Mouse (Mus musculus) lung, adult 2 months (tissue): ENCODE data around the gene Zscan5b. TPM values are rescaled to one million over a fixed set of nuclear protein-coding genes. Genes with fewer than 3 reads are reported as not detected.
A peak's percentile ranks its signal among the peaks of the same experiment; 100 is the strongest.
"Not testable (repeated sequence)": the region's sequence is repeated elsewhere in the genome, so short reads cannot be mapped to it uniquely, and the experiment has no call there.

Source experiments
- DNase-seq: peaks from one replicate; pipeline ENCODE4 v3.0.0; 2022
- H3K4me1 ChIP-seq: fragments of 200-500 bp; 2 replicates; pipeline ENCODE4 v1.6.1; 2011; ENCODE audit warnings: low read length; ENCODE audit not compliant: control insufficient read depth, insufficient read depth
- H3K4me3 ChIP-seq: fragments of 200-500 bp; replicated peaks from 2 replicates; pipeline ENCODE3; 2011; ENCODE audit warnings: low read depth, mild to moderate bottlenecking, control low read depth, low read length; ENCODE audit errors: extremely low read depth
- CTCF ChIP-seq: fragments of 200-500 bp; IDR thresholded peaks from 2 replicates; pipeline ENCODE4 v1.5.1; 2011; ENCODE audit warnings: mild to moderate bottlenecking, low read length, control low read depth; ENCODE audit not compliant: insufficient read depth
- POLR2A ChIP-seq: fragments of 200-500 bp; IDR thresholded peaks from 2 replicates; pipeline ENCODE4 v1.6.1; 2011; ENCODE audit warnings: low read depth, mild to moderate bottlenecking, control low read depth, low read length, borderline replicate concordance; ENCODE audit errors: extremely low read depth
- WGBS: fragments of 180-500 bp; shearing (Covaris S2); methylation state at CpG from one replicate; pipeline ENCODE4 v1.1.7; 2018; 5-methylcytosine and 5-hydroxymethylcytosine counted together
- polyA plus RNA-seq: library from polyadenylated mRNA; depleted of rRNA; stranded (reverse); fragments of >200 nt; gene quantifications from 2 replicates; pipeline ENCODE4 v1.2.3, GENCODE M21; 2012

Gene Zscan5b
- polyA plus RNA-seq, 1 experiment, result not detected

- TF ChIP-seq POLR2A (no peak), CTCF (peak; percentile 60)
- 29% methylated on average over 3 of the region's 3 CpGs for WGBS
- peak; percentile 76 for DNase-seq
- H3K4me1 ChIP-seq, result no peaks in the 10 kb centered on the region
- H3K4me3 ChIP-seq, result no peak overlapping the region
These were observed 30.7 kb upstream of the Zscan5b start for GRCm38 (mm10) chr7:6191376-6191775.

DNA sequence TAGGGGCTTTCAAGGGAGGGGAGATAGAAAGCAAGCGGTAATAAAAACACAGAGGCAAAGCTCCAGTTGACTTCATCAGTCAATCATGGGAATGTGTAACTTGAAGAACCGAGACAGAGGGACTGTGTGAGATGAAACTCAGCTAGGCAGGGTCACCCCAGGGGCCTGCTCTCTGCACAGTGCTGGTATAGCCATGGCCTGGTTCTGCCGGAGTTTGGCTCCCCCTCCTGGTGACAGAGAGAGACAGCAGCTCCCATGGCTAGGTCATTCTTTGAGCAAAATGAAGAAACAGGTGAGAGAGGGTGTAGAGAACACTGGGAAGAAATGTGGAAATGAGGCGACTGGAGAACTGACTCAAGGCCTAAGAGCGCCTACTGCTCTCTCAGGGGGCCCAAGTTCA, 27.9 kb upstream of the Zscan5b start:
- TF ChIP-seq POLR2A, result no peak
- TF ChIP-seq CTCF, result peak; percentile 88
- Histone ChIP-seq H3K4me1 (no peaks in the 10 kb centered on the region), H3K4me3 (no peak overlapping the region)
- WGBS, result 20% methylated on average over 5 of the region's 5 CpGs
- peak; percentile 43 for DNase-seq

DNA sequence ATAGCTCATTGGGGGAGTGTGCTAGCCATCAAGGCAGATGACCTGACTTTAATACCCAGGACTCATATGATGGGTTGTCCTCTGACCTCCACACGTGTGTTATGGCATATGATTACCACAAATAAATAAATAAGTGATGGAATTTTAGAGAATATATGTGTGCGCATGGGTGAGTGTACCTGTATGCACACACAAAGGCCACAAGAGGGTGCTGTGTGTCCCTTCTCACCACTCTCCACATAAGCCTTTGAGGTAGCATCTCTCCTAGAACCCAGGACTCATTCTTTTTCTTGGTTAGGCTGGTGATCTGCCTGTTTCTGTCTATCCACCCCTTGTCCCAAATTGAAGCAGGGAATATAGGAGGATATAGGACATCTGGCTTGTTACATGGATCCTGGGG, 26.3 kb upstream of the Zscan5b start:
- WGBS, result 45% methylated on average over 2 of the region's 2 CpGs
- H3K4me3 ChIP-seq, result no peak overlapping the region

DNA sequence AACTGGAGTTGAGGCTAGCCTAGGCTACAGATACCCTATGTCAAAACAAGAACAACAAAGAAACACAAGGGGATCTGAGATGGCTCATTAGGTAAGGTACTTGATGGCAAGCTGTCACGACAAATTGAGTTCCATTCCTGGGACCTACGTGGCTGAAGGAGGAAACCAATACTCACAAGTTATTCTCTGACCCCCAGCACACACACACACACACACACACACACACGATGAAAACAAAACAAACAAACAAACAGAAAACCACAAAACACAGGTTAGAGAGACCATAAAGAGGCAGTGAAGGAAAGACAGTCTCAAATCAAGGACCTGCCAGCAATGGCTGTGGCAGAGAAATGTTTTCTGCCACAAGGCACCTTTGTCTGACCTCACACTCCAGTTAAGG, 25.3 kb upstream of the Zscan5b start, which contains the start of gene Galp:
Gene Galp (plus strand): TSS at position 301 of the 400 bp plus-strand sequence.
- H3K4me1 ChIP-seq, result no peaks in the 10 kb centered on the region
- TF ChIP-seq POLR2A (no peak), CTCF (no peak)
- WGBS, result 41% methylated on average over 3 of the region's 3 CpGs
- H3K4me3 ChIP-seq, result no peak within 1 kb of the TSS
- DNase-seq, result no peak

More for the DNA sequence above, 26.3 kb upstream of the Zscan5b start:
- no peaks in the 10 kb centered on the region for H3K4me1 ChIP-seq
- TF ChIP-seq CTCF (peak; percentile 32; the same call in 1 of the 2 replicates), POLR2A (no peak)
- DNase-seq, result no peak

- no peak for TF ChIP-seq POLR2A
- TF ChIP-seq CTCF, result no peak
- 64% methylated on average over 3 of the region's 3 CpGs for whole genome bisulfite sequencing
- DNase-seq, result no peak
- no peak overlapping the region for H3K4me3 ChIP-seq
- H3K4me1 ChIP-seq, result no peaks in the 10 kb centered on the region
These were observed 17.9 kb upstream of the Zscan5b start for GRCm38 (mm10) chr7:6204200-6204599.

DNA sequence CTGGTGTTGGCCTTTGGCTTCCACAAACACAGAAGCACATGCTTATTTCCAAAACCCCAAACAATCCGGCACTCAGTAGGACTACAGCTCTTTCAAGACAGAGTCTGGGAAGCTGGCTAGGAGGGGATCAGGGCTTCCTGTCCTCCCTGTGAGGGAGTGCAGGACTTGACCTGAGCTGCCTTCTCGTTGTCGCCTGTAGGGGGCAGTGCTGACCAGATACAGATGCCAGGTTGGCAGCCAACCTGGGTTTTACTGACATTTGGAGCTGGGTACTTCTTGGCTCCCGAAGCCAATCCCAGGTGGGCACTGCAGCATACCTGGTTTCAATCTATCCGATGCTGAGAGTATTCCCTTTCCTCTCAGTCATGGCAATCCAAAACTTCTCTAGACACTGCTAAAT, 8.9 kb upstream of the Zscan5b start:
- TF ChIP-seq CTCF, result peak; percentile 78
- no peak for TF ChIP-seq POLR2A
- DNase-seq, result peak; percentile 41
- no peaks in the 10 kb centered on the region for H3K4me1 ChIP-seq
- H3K4me3 ChIP-seq, result no peak overlapping the region
- WGBS, result 42% methylated on average over 5 of the region's 5 CpGs

DNA sequence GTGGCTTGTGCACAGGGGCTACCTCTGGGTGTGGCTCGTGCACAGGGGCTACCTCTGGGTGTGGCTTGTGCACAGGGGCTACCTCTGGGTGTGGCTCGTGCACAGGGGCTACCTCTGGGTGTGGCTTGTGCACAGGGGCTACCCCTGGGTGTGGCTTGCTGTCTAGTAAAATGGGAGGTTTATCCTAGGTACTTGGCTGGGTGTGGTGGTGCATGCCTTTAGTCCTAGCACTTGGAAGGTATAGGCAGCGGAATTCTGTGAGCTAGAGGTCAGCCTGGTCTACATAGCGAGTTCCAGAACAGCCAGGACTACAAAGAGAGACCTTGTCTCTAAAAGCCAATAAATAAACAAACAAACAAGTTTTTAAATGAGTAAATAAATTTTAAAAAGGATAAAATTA, 7.4 kb upstream of the Zscan5b start:
- WGBS, result 68% methylated on average over 4 of the region's 4 CpGs
- not testable (repeated sequence) for H3K4me3 ChIP-seq, DNase-seq, H3K4me1 ChIP-seq

- WGBS, result 46% methylated on average over 3 of the region's 3 CpGs
- no peak overlapping the region for H3K4me3 ChIP-seq
- no peaks in the 10 kb centered on the region for H3K4me1 ChIP-seq
- TF ChIP-seq CTCF (no peak), POLR2A (no peak)
- no peak for DNase-seq
These were observed 1.9 kb upstream of the Zscan5b start for GRCm38 (mm10) chr7:6220147-6220546.

DNA sequence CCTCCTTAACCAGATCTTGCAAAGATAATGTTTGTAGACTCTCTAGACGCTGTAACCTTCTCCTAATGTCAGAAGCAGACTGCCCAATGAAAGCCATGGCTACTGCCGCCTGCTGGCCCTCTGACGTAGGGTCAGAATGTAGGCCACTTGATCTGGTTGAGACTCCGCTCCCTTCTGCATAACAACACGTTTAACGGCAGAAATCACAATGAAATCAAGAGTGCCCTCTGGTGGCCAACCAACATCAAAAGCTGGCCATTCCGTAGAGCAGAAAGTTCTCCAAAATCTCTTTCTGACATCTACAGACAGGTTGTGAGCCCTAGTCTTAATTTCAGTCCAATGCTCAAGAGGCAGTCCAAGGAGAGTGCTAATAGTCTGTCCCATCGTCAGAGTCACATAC, 6.4 kb downstream of the Zscan5b start:
- not testable (repeated sequence) for H3K4me3 ChIP-seq, DNase-seq, H3K4me1 ChIP-seq
- 53% methylated on average over 8 of the region's 8 CpGs for WGBS

DNA sequence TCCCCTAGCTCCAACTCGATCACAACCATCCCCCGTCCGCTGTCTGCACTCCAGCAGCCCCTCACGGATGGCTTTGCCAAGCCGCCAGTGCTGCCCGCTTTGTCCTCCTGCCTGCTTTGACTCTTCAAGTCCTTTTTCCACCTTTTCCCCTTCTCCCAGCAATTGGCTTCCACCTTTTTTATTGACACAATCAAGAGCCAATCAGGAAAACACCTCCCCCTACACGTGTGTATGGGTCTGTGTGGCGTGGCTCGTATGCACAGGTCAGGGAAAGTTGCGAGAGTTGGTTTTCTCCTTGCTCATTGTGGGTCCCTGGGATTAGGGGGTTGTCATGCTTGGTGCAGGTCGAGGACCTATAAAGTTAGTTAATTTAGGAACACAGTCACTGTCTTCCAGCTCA, 17.7 kb downstream of the Zscan5b start:
- 48% methylated on average over 11 of the region's 11 CpGs for WGBS
- no peak for DNase-seq

GRCm38 (mm10) chr7:6240841-6241425, 18.9 kb downstream of the Zscan5b start:
- 19% methylated on average over 1 of the region's 1 CpGs for WGBS
- peak; percentile 17 for DNase-seq
- peak; percentile 68 for TF ChIP-seq CTCF
- not testable (repeated sequence) for H3K4me3 ChIP-seq, H3K4me1 ChIP-seq

More for the DNA sequence above, 17.7 kb downstream of the Zscan5b start:
- Histone ChIP-seq H3K4me3 (no peak overlapping the region), H3K4me1 (no peaks in the 10 kb centered on the region)
- TF ChIP-seq POLR2A (no peak), CTCF (no peak)
